9 mouse cellular contexts compared by ENCODE assay signal in the genomic region with DNA sequence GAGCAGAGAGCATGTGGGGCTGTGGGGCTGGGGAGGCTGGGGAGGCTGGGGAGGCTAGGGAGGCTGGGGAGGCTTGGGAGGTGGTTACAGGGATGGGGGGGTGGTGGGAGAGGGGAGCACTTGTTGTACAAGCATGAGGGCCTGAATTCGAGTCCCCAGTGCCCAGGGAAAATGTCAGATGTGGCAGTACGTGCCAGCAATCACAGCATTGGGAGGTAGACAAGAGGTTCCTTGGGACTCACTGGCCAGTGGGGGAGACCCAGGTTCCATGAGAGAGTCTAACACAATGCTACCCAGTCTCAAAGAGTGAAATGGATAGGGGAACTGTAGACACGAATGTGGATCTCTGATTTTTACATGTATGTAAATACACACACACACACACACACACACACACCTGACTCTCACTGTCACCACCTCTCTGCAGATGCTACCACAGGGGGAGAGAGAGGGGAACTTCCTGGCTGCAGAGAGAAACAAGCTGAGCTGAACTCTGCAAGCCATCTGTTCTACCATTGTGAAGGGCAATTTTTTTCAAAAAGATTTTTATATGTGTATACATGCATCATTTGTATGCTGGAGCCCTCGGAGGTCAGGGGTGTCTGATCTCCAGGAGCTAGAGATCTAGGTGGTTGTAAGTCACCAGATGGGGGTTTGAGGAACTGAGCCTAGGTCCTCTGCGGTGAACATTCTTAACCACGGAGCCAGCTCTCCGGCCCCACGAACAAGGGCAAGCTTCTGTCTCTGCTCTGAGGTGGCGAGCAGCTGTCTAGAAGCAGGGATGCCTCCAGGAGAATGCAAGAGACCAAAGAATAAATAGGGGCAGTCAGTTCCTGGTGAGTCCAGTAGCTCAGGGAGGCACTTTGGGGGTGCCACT. TPM values are rescaled to one million over a fixed set of nuclear protein-coding genes. Genes with fewer than 3 reads are reported as not detected.
A peak's percentile ranks its signal among the peaks of the same experiment; 100 is the strongest.
DNase-seq lines count a peak whose midpoint lies in the region; ATAC-seq and TF ChIP-seq lines count a peak whose summit lies in the region.
"Had no signal": no experiment of that assay in that cellular context is flagged by ENCODE, and none has a peak within 500 bp of the region (broad histone marks: within the 10 kb centered on the region; RNA-seq: fewer than 3 reads in every experiment).

No protein-coding gene starts in this region.

- no peak for ATAC-seq in heart, embryonic 16.5 days (replicated peaks; ENCODE audit: extremely low read depth, insufficient read depth, low FRiP score)
- peak; percentile 52 to 63 for ATAC-seq in hematopoietic stem cell, adult 5-6 weeks (replicated peaks in 1 of 2; ENCODE audit: insufficient read depth in 1 of 2, low FRiP score in 2 of 2, low TSS enrichment in 1 of 2, low read depth in 1 of 2, poor library complexity in 2 of 2, severe bottlenecking in 2 of 2)
- no peak for ATAC-seq in kidney, embryonic 15.5 days (replicated peaks; ENCODE audit: low FRiP score)
- ATAC-seq: hindbrain, embryonic 16.5 days had no signal

- peak overlapping the region; percentile 17; the same call in 1 of the 2 replicates for H3K27ac ChIP-seq in heart, embryonic 16.5 days (ENCODE audit: low read length)
- peak overlapping the region; percentile 99 for H3K27ac ChIP-seq in spleen, adult 2 months (ENCODE audit: insufficient read depth, low read length)
- no peak overlapping the region for H3K27ac ChIP-seq in kidney, embryonic 15.5 days

- no peaks in the 10 kb centered on the region for H3K36me3 ChIP-seq in heart, embryonic 16.5 days (ENCODE audit: control insufficient read depth, insufficient read depth)
- peaks cover 45% of the 10 kb centered on the region for H3K36me3 ChIP-seq in spleen, adult 2 months (ENCODE audit: control insufficient read depth, insufficient read depth, low read length)
- H3K36me3 ChIP-seq in kidney, embryonic 15.5 days: peaks cover 14% of the 10 kb centered on the region

- H3K9me3 ChIP-seq in heart, embryonic 16.5 days (replicated peaks; ENCODE audit: control insufficient read depth, low read length): no peaks in the 10 kb centered on the region
- H3K9me3 ChIP-seq in kidney, embryonic 15.5 days (replicated peaks): no peaks in the 10 kb centered on the region

- no peak overlapping the region for H3K9ac ChIP-seq in heart, embryonic 16.5 days (ENCODE audit: low read length)
- no peak overlapping the region for H3K9ac ChIP-seq in kidney, embryonic 15.5 days

- no peak for DNase-seq in heart, adult 18-20 months
- peak; percentile 55 to 60 for DNase-seq in CD8-positive naive resting alpha-beta T cell, adult 2 months (ENCODE audit: low read depth in 2 of 2, low spot score in 2 of 2)
- peak; percentile 64 to 74 for DNase-seq in spleen, adult 2 months (ENCODE audit: low read depth in 1 of 2, low spot score in 2 of 2)
- no peak for DNase-seq in adrenal gland, adult (ENCODE audit: inconsistent age in 2 of 2, low spot score in 1 of 2)
- no peak for DNase-seq in kidney, adult 11 months

- TF ChIP-seq CTCF in spleen, adult 2 months (IDR thresholded peaks at IDR 0.05; ENCODE audit: extremely low read depth, insufficient read depth, insufficient read length, insufficient replicate concordance): no peak

- H3K27me3 ChIP-seq in heart, embryonic 16.5 days (ENCODE audit: control insufficient read depth, insufficient read depth, low read length): no peaks in the 10 kb centered on the region
- H3K27me3 ChIP-seq in spleen, adult 2 months (ENCODE audit: control insufficient read depth, insufficient read depth, low read length): no peaks in the 10 kb centered on the region
- H3K27me3 ChIP-seq in kidney, embryonic 15.5 days: no peaks in the 10 kb centered on the region

- peak; percentile 24; the same call in 1 of the 2 replicates for TF ChIP-seq POLR2A in spleen, adult 2 months (IDR thresholded peaks at IDR 0.05; ENCODE audit: low read depth, low read length)

- no peak overlapping the region for H3K4me3 ChIP-seq in heart, embryonic 16.5 days (ENCODE audit: low read length)
- H3K4me3 ChIP-seq in spleen, adult 2 months (ENCODE audit: extremely low read depth, insufficient read depth, insufficient read length): peak overlapping the region; percentile 52
- H3K4me3 ChIP-seq in kidney, embryonic 15.5 days (replicated peaks): no peak overlapping the region

- 69% methylated on average over 9 of the region's 9 CpGs for WGBS in heart, embryonic 16.5 days
- WGBS in spleen, adult 2 months: 6% methylated on average over 9 of the region's 9 CpGs
- 80% methylated on average over 9 of the region's 9 CpGs for WGBS in kidney, embryonic 15.5 days

- H3K4me1 ChIP-seq in heart, embryonic 16.5 days (ENCODE audit: control insufficient read depth, insufficient read depth, low read length): 0 out of 2 replicates have a peak, but pooled peaks cover 3% of the 10 kb centered on the region
- peaks cover 46% of the 10 kb centered on the region; the same call in 1 of the 2 replicates for H3K4me1 ChIP-seq in spleen, adult 2 months (ENCODE audit: control insufficient read depth, insufficient read depth, insufficient read length)
- H3K4me1 ChIP-seq in kidney, embryonic 15.5 days: peaks cover 21% of the 10 kb centered on the region

- no peak overlapping the region for H3K4me2 ChIP-seq in heart, embryonic 16.5 days (ENCODE audit: low read depth, low read length)
- H3K4me2 ChIP-seq in kidney, embryonic 15.5 days: no peak overlapping the region

RNA-seq across cellular contexts. Expression of a gene that starts 28.0 kb away (rescaled TPM):
- 3.8 and 5.7 TPM in 2 replicates for polyA plus RNA-seq in heart, embryonic 16.5 days (2015; fragmentation: Nextera tagmentation; extraction: Ambion mirVana)
- 1 to 10 TPM; 1.7 to 6.8 TPM for total RNA-seq in heart, adult 18-20 months (2021)
- total RNA-seq in hematopoietic stem cell, adult 5-6 weeks (2017): 9.6 and 26.1 TPM in 2 replicates
- 174 and 200 TPM in 2 replicates for polyA plus RNA-seq in spleen, adult 2 months (2012; rRNA removed)
- 12.2 and 14.3 TPM in 2 replicates for polyA plus RNA-seq in kidney, embryonic 15.5 days (2015; fragmentation: Nextera tagmentation; extraction: Ambion mirVana)

RNA-seq across cellular contexts. Expression of a gene that starts 29.7 kb away (rescaled TPM):
- polyA plus RNA-seq in heart, embryonic 16.5 days (2015; fragmentation: Nextera tagmentation; extraction: Ambion mirVana): 2.9 and 3.2 TPM in 2 replicates
- 1 to 10 TPM; 2.8 to 4.9 TPM for total RNA-seq in heart, adult 18-20 months (2021)
- total RNA-seq in hematopoietic stem cell, adult 5-6 weeks (2017): 7.1 and 12.2 TPM in 2 replicates
- 22.1 and 25.3 TPM in 2 replicates for polyA plus RNA-seq in spleen, adult 2 months (2012; rRNA removed)
- polyA plus RNA-seq in kidney, embryonic 15.5 days (2015; fragmentation: Nextera tagmentation; extraction: Ambion mirVana): 6.4 and 6.7 TPM in 2 replicates

RNA-seq across cellular contexts. Expression of a gene that starts 49.6 kb away (rescaled TPM):
- polyA plus RNA-seq in heart, embryonic 16.5 days (2015; fragmentation: Nextera tagmentation; extraction: Ambion mirVana): 15.0 and 15.5 TPM in 2 replicates
- 100 to 1,000 TPM; 112 to 135 TPM for total RNA-seq in heart, adult 18-20 months (2021)
- 18.0 and 20.8 TPM in 2 replicates for total RNA-seq in hematopoietic stem cell, adult 5-6 weeks (2017)
- polyA plus RNA-seq in spleen, adult 2 months (2012; rRNA removed): 18.8 and 24.5 TPM in 2 replicates
- 8.2 and 9.1 TPM in 2 replicates for polyA plus RNA-seq in kidney, embryonic 15.5 days (2015; fragmentation: Nextera tagmentation; extraction: Ambion mirVana)

Comparison
In these comparisons a context has a peak if more than half of its experiments do, and no peak if none do; other contexts are left out.
1. ATAC-seq: peak in hematopoietic stem cell, adult 5-6 weeks (2 of 2); none in heart, embryonic 16.5 days (single experiment) and kidney, embryonic 15.5 days (single experiment).
2. DNase-seq: peak in CD8-positive naive resting alpha-beta T cell, adult 2 months (2 of 2) and spleen, adult 2 months (2 of 2); none in heart, adult 18-20 months (0 of 2), adrenal gland, adult (0 of 2) and kidney, adult 11 months (single experiment).
3. RNA of a gene that starts 28.0 kb away (polyA plus RNA-seq): 174 to 200 TPM in spleen, adult 2 months; 12.2 to 14.3 TPM in kidney, embryonic 15.5 days and 3.8 to 5.7 TPM in heart, embryonic 16.5 days; every median in the first group is over 10 times any median in the second.